Mouse (Mus musculus) liver, postnatal 0 days (tissue): ENCODE data around the gene 2510009E07Rik.

Experiments
- CTCF ChIP-seq: sonication (generic); IDR thresholded peaks from 2 replicates; pipeline ENCODE4 v1.5.1; 2016; ENCODE audit warnings: antibody characterized with exemption, low read depth
- EP300 ChIP-seq: IDR thresholded peaks from 2 replicates; pipeline ENCODE4 v1.6.1; 2016; ENCODE audit warnings: antibody characterized with exemption, low read depth, mild to moderate bottlenecking

- no peak for TF ChIP-seq CTCF
- TF ChIP-seq EP300 = no peak
Measured at GRCm38 (mm10) chr16:21676791-21677190, 17.7 kb downstream of the 2510009E07Rik start.
